Mouse (Mus musculus) CD4-positive helper T cell, adult 2 months (primary cell): ENCODE data around the gene Tulp2.

ENCODE experiments used
- DNase-seq: peaks from one replicate; pipeline ENCODE4 v3.0.0-alpha.2; 2012; ENCODE audit warnings: low read depth, missing footprints, low spot score

Gene Tulp2

GRCm38 (mm10) chr7:45553519-45553918, 71.8 kb downstream of the Tulp2 start:
- DNase-seq: no peak

- no peak for DNase-seq
Measured at GRCm38 (mm10) chr7:45553990-45554389, 72.3 kb downstream of the Tulp2 start.

DNA sequence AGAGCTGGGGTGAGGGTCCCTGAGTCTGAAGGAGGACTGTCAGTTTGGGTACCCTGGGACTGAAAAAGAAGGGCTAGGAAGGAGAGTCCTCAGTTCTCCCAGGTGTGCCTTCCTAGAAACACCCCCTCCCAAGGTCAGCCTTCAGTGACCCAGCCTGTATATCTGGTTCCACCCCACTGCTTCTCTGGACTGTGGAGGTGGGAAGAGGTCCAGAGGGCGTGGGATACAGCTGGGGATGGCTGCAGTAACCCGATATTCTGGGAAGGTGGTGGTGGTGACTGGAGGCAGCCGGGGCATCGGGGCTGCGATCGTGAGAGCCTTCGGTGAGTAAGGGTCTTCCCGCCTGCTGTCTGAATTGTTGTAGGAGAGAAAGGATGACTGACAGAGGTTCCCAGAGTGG, 73.1 kb downstream of the Tulp2 start, which contains the start of gene Hsd17b14:
TSS of gene Hsd17b14 (plus strand) at position 150 of the 400 bp plus-strand sequence.
- no peak for DNase-seq

DNA sequence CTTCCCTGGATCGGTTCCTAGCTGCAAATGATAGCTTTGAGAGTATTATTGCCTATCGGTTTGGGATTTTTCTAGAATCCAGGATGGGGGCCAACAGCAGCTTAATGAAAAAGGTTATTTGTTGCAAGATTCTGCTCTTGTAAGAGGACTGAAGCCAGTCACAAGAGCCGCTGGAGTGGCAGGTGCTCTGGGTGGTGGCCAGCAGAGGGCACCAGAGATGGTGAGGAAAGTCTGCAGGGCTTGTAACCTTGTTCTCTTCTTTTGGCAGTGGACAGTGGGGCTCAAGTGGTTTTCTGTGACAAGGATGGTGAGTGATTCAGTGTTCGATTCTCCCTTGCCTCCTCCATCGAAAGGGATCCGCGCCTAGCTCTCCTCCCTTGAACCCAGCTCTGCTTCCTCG, 74.1 kb downstream of the Tulp2 start:
- DNase-seq: peak; percentile 74

DNA sequence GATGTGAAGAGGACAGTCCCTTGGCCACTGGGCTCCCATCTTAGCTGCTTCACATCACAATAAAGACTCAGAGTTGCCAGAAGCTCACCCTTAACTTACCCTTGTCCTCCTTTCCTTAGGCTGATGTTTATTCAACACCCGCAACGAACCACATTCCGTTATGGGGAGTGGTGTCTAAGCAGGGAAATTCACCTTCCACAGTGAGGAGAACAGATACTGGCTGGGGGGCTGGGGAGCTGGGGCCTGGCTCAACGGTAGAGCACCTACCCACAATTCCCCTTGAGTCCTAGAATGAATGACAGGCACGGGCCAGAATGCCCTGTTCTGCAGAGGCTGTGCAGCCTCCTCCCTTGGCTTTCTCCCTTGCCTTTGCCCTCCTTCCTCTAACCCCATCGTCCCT, 77.2 kb downstream of the Tulp2 start:
- DNase-seq: no peak

GRCm38 (mm10) chr7:45560241-45560640, 78.6 kb downstream of the Tulp2 start:
- DNase-seq: peak; percentile 28

GRCm38 (mm10) chr7:45560843-45561623, 79.4 kb downstream of the Tulp2 start:
- peak; percentile 81 for DNase-seq

- DNase-seq: no peak
Measured at GRCm38 (mm10) chr7:45561624-45562520, 80.2 kb downstream of the Tulp2 start.

- DNase-seq: no peak
Measured at GRCm38 (mm10) chr7:45564811-45565210, 83.1 kb downstream of the Tulp2 start.

DNA sequence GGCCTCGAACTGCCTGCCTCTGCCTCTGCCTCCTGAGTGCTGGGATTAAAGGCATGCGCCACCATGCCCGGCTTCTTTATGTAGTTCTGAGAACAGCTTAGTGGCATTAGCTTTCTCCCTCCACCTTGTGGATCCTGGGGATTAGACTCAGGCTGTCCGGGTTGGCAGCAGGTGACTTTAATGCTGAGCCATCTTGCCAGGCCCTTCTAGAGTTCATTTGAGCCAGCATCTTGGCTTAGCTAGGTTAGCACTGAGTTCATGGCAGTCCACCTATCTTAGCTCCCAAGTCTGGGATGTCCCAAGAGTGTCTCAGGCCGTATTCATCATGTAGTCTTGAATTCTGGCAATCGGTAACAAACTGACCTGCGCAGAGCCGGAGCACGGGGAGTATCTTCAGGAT, 83.8 kb downstream of the Tulp2 start:
- DNase-seq: no peak

GRCm38 (mm10) chr7:45567112-45567779, 85.6 kb downstream of the Tulp2 start:
- DNase-seq: no peak

DNA sequence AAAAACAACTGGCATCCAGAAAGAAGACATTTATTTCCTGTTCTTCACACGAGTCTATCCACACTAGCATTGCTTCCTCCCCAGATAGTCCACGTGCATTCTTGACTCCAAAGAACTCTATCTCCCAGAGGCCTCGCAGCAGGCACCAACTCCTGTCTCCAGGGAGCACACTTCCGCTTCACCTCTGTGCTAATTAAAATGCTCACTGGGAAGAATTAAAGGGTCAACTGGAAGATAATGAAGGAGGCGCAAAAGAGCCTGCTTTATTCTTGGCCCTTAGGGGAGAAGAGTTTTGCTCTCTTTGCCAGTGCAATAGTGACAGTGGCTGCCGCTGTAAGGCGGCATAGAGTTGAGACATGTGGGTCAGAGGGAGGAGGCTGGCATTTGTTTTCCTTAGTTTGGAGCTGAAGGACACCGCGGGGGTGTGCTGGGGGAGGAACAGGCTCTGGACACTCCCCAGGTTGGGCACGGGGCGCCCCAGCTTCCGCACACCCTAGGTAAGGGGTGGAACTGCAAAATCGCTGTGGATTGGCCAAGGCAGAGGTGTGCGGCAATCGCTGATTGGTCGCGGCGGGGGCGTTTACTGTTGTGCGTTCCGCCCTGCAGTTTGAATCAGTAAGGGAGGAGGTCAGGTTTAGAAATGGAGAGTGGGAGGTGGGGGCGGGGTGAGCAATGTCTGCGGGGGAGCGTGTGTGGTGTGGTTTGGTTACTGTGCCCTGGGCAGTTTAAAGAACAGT, 86.3 kb downstream of the Tulp2 start:
- peak; percentile 93 for DNase-seq

DNA sequence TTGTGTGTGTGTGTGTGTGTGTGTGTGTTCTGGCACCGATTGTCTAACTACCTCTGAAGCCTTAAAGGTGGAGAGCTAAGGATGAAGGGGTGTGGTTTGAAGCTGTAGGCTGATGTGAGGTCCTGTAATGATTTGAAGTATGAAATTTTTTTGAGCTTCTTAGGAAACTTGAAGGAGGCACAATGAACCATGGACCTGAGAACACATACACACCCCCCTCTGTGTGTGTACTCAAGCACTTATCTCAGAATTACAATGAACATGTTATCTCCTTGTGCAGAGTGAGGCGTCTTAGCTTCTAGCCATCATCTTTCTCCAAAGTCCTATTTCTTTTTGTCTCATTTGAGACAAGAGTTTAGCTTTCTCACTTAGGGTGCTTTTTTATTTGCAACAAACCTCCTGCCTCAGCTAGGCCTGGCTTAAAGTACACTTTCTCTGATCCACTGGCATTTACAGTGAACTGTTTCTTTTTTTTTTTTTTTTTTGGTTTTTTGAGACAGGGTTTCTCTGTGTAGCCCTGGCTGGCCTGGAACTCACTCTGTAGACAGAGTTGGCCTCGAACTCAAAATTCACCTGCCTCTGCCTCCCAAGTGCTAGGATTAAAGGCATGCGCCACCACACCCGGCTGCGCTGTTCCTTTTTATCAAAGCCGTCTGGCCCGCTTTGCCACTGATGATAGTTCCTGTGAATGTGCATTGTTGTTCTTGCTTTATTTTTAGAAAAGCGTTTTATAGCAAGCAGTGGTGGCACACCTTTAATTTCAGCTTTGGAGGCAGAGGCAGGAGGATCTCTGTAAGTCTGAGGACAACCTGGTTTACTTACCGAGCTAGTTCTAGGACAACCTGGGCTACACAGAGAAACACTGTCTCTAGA, 87.2 kb downstream of the Tulp2 start:
- no peak for DNase-seq

GRCm38 (mm10) chr7:45570103-45570741, 88.5 kb downstream of the Tulp2 start, which contains the start of gene Bcat2:
Bcat2 (plus strand) TSS chr7:45570153.
- peak; percentile 84 for DNase-seq

DNA sequence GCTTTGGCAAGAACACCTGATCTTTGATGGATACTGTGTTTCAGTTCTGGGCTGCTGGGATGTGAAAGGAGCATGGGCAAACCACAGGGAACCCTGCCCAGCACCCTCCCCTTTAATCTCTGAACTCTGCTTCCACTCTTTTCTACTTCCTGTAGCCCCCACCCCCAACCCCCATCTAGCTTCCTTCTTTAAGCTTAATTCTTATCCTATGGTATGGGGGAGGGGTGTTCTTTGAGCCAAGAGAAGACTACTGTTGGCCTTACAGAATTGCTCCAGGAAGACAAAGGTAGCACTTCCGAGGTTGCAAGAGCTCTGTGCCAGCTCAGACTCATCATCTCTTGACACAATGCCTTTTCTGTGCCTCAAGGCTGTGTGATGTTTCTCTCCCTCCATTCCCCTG, 90.3 kb downstream of the Tulp2 start:
- DNase-seq: no peak
